Mouse (Mus musculus): ENCODE results near the gene Ptpn22. TPM values are rescaled to one million over a fixed set of nuclear protein-coding genes. Genes with fewer than 3 reads are reported as not detected.
A peak's percentile ranks its signal among the peaks of the same experiment; 100 is the strongest.
"Not testable (repeated sequence)": the region's sequence is repeated elsewhere in the genome, so short reads cannot be mapped to it uniquely, and the experiment has no call there.

The Ptpn22 gene
- 1.5 and 2.4 TPM in 2 replicates for polyA plus RNA-seq (2015; fragmentation: Nextera tagmentation; extraction: Ambion mirVana)

DNA sequence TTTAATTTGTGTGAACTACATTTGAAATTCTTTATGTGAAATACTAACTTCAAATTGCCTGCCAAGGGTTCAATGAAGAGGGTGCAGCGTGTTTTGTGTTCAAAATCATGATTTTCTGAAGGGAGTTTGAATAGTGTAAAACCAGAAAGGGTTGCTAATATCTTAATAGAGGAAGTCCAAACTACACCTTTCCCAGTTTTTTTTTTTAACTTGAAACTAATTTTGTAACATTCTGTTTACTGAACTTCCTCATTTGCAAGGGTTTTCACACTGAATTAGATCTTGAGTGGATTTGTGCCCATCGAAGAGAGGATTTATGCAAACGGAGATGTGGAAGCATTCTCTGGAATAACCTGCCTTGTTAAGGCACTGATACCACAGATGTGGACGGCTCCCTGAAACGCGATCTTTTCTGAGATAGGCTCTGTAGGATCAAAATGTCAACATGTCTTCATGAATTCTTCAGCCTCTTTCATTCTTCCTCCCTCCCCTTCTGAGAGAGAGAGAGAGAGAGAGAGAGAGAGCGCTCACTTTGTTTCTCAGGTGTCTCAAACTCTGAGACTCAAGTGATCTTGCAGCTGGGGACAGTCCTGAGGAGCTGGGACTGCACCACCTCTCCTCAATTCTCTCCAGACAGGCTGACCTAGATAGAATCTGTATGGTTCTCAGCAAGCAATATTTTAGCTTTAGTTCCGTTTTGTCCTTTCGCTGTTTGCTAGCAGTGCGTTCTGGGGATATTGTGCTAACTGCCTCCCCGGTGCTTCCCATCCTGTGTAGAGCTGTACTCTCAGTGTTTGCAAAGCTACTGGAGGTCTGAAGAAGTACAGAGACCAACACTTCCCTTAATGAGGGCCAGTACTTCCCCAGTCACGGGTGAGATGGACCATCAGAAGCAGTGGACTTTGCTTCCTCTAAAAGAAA is at the start of gene Ptpn22:
Ptpn22 (plus strand) TSS at position 915 of the 921 bp plus-strand sequence.
- ATAC-seq: peak; percentile 52
- Histone ChIP-seq H3K9me3 (ENCODE audit: low read length) (no peaks in the 10 kb centered on the region), H3K4me1 (ENCODE audit: insufficient read depth, low read depth, low read length) (0 out of 2 replicates have a peak, but pooled peaks cover 3% of the 10 kb centered on the region), H3K9ac (replicated peaks; ENCODE audit: low read depth) (0 out of 2 replicates have a peak within 1 kb of the TSS, but pooled peaks have one; percentile 1), H3K36me3 (ENCODE audit: insufficient read depth, low read length) (no peaks in the 10 kb centered on the region), H3K4me2 (replicated peaks; ENCODE audit: low read depth, low read length) (peak within 1 kb of the TSS; percentile 6; the same call in 1 of the 2 replicates), H3K4me3 (ENCODE audit: low read depth, low read length) (no peak within 1 kb of the TSS), H3K27me3 (replicated peaks; ENCODE audit: insufficient read depth, low read length) (no peaks in the 10 kb centered on the region), H3K27ac (ENCODE audit: low read length) (0 out of 2 replicates have a peak within 1 kb of the TSS, but pooled peaks have one; percentile 16)
- peak; percentile 48 for DNase-seq (ENCODE audit: low spot score)
- TF ChIP-seq CTCF (IDR thresholded peaks at IDR 0.05) (no peak), EP300 (IDR thresholded peaks at IDR 0.05) (no peak)
- 46% methylated on average over 12 of the region's 12 CpGs for WGBS

DNA sequence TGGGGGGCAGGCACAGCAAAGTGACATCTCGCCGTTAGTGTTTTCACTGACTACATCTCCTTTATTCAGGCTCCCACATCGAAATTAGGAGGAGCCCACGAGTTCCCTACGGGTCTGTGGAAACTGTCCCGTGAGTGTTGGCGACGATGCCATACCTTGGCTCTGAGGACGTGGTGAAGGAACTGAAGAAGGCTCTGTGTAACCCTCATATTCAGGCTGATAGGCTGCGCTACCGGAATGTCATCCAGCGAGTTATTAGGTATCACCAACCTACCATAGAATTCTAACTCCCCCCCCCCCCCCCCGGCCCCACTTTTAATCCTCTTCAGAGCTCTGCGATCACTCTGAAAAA is 49.8 kb upstream of the Ptpn22 start:
- peak; percentile 43 for ATAC-seq
- H3K4me3 ChIP-seq (ENCODE audit: low read depth, low read length): peak overlapping the region; percentile 72
- TF ChIP-seq CTCF (IDR thresholded peaks at IDR 0.05) (no peak), EP300 (IDR thresholded peaks at IDR 0.05) (no peak)
- under 1% methylated on average over 13 of the region's 14 CpGs for WGBS
- peak overlapping the region; percentile 75 for H3K4me2 ChIP-seq (replicated peaks; ENCODE audit: low read depth, low read length)
- H3K4me1 ChIP-seq (ENCODE audit: insufficient read depth, low read depth, low read length): peaks cover 7% of the 10 kb centered on the region; the same call in 1 of the 2 replicates
- H3K27ac ChIP-seq (ENCODE audit: low read length): peak overlapping the region; percentile 99
- no peaks in the 10 kb centered on the region for H3K27me3 ChIP-seq (replicated peaks; ENCODE audit: insufficient read depth, low read length)
- DNase-seq (ENCODE audit: low spot score): peak; percentile 50
- H3K9me3 ChIP-seq (ENCODE audit: low read length): no peaks in the 10 kb centered on the region
- H3K9ac ChIP-seq (replicated peaks; ENCODE audit: low read depth): peak overlapping the region; percentile 91
- H3K36me3 ChIP-seq (ENCODE audit: insufficient read depth, low read length): peaks cover 5% of the 10 kb centered on the region

DNA sequence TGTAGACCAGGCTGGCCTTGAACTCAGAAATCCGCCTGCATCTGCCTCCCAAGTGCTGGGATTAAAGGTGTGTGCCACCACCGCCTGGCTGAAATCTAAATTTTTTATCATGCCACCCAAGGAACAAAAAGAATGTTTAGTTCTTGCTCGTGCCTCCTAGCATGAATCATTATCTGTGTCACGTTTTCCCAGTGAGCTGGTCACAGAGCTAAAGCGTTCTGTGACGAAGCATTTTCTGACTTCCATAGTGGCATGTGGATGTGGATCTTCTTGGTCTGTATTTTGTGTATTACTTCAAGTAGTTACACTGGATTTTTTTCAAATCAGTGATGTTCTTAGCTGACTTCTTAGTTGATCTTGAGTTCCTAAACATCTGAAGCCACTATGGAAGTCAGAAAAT is 48.6 kb upstream of the Ptpn22 start:
- no peak for ATAC-seq
- H3K4me1 ChIP-seq (ENCODE audit: insufficient read depth, low read depth, low read length): peaks cover 7% of the 10 kb centered on the region; the same call in 1 of the 2 replicates
- TF ChIP-seq CTCF (IDR thresholded peaks at IDR 0.05) (no peak), EP300 (IDR thresholded peaks at IDR 0.05) (no peak)
- H3K9me3 ChIP-seq (ENCODE audit: low read length): no peaks in the 10 kb centered on the region
- H3K27me3 ChIP-seq (replicated peaks; ENCODE audit: insufficient read depth, low read length): no peaks in the 10 kb centered on the region
- H3K27ac ChIP-seq (ENCODE audit: low read length): no peak overlapping the region
- 85% methylated on average over 6 of the region's 6 CpGs for WGBS
- DNase-seq (ENCODE audit: low spot score): no peak
- H3K4me2 ChIP-seq (replicated peaks; ENCODE audit: low read depth, low read length): no peak overlapping the region
- H3K9ac ChIP-seq (replicated peaks; ENCODE audit: low read depth): no peak overlapping the region
- peaks cover 9% of the 10 kb centered on the region for H3K36me3 ChIP-seq (ENCODE audit: insufficient read depth, low read length)
- H3K4me3 ChIP-seq (ENCODE audit: low read depth, low read length): no peak overlapping the region

DNA sequence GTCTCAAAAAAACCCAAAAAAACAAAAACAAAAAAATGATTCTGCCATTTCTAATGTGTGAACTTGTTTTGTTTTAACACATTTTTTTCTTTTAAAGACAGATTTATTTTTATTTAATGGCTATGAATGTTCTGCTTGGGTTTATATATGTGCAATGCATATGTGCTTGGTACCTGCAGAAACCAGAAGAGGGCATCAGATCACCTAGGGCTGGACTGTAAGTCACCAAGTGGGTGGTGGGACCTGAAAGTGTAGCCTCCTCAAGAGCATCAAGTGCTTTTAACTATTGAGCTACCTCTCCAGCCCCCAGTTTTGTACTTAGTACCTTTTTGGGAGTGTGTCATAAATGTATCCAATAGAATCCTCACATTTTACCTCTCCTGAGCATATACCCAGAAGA is 32.0 kb upstream of the Ptpn22 start:
- Histone ChIP-seq H3K27ac (ENCODE audit: low read length) (no peak overlapping the region), H3K4me2 (replicated peaks; ENCODE audit: low read depth, low read length) (no peak overlapping the region), H3K27me3 (replicated peaks; ENCODE audit: insufficient read depth, low read length) (no peaks in the 10 kb centered on the region), H3K36me3 (ENCODE audit: insufficient read depth, low read length) (0 out of 2 replicates have a peak, but pooled peaks cover 3% of the 10 kb centered on the region), H3K9me3 (ENCODE audit: low read length) (no peaks in the 10 kb centered on the region), H3K4me3 (ENCODE audit: low read depth, low read length) (no peak overlapping the region), H3K4me1 (ENCODE audit: insufficient read depth, low read depth, low read length) (no peaks in the 10 kb centered on the region), H3K9ac (replicated peaks; ENCODE audit: low read depth) (no peak overlapping the region)
- DNase-seq (ENCODE audit: low spot score): no peak
- TF ChIP-seq CTCF (IDR thresholded peaks at IDR 0.05) (peak; percentile 35; the same call in 1 of the 2 replicates), EP300 (IDR thresholded peaks at IDR 0.05) (no peak)
- no peak for ATAC-seq

DNA sequence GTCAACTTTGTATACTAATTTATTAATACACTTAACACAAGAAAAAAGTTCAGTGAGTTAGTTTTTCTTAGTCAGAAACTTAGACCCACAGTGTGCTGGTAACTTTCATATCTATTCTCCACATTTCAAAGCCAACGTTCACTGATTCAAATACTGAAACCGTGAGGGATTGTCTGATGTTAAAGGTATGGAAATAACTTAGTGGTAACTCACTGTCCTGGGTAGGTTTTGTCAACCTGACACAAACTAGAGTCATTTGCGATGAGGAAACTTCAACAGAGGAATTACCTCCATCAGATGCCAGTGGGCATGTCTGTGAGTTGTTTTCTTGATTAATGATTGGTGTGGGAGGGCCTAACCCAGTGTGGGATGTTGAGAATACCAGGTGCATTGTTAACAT is 30.6 kb upstream of the Ptpn22 start:
- Histone ChIP-seq H3K27ac (ENCODE audit: low read length) (no peak overlapping the region), H3K36me3 (ENCODE audit: insufficient read depth, low read length) (no peaks in the 10 kb centered on the region), H3K4me3 (ENCODE audit: low read depth, low read length) (no peak overlapping the region), H3K4me2 (replicated peaks; ENCODE audit: low read depth, low read length) (no peak overlapping the region), H3K9ac (replicated peaks; ENCODE audit: low read depth) (no peak overlapping the region), H3K27me3 (replicated peaks; ENCODE audit: insufficient read depth, low read length) (no peaks in the 10 kb centered on the region), H3K4me1 (ENCODE audit: insufficient read depth, low read depth, low read length) (no peaks in the 10 kb centered on the region), H3K9me3 (ENCODE audit: low read length) (no peaks in the 10 kb centered on the region)
- TF ChIP-seq EP300 (IDR thresholded peaks at IDR 0.05) (no peak), CTCF (IDR thresholded peaks at IDR 0.05) (no peak)
- 82% methylated on average over 3 of the region's 3 CpGs for WGBS
- DNase-seq (ENCODE audit: low spot score) (no peak), ATAC-seq (no peak)

DNA sequence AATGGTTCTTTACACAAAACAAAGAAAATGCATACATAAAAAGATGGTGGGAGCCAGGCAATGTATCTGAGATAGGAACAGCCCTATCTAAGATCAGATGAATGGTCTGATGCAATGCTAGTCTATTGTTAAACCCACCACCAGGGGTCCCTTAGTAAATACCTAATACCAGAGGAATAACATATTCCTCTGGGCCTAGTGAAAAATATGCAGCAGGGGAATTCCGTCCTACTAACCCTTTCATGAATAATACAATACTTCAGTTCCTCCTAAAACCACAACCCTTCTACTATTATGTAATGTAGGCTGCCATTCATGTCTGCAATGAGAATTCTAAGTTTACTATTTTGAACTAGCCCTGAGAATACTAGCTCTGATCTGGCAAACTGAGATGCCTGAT is 28.9 kb upstream of the Ptpn22 start:
- not testable (repeated sequence) for DNase-seq (ENCODE audit: low spot score)

More for the DNA sequence above, 28.9 kb upstream of the Ptpn22 start:
- not testable (repeated sequence) for H3K27me3 ChIP-seq (replicated peaks; ENCODE audit: insufficient read depth, low read length); H3K9me3 ChIP-seq (ENCODE audit: low read length); H3K9ac ChIP-seq (replicated peaks; ENCODE audit: low read depth); H3K27ac ChIP-seq (ENCODE audit: low read length); ATAC-seq; H3K4me1 ChIP-seq (ENCODE audit: insufficient read depth, low read depth, low read length); H3K4me3 ChIP-seq (ENCODE audit: low read depth, low read length); H3K4me2 ChIP-seq (replicated peaks; ENCODE audit: low read depth, low read length); H3K36me3 ChIP-seq (ENCODE audit: insufficient read depth, low read length)
- TF ChIP-seq CTCF (IDR thresholded peaks at IDR 0.05): peak; percentile 23
- 56% methylated on average over 1 of the region's 1 CpGs for WGBS

Data from lung, postnatal 0 days (tissue).